Comparison of ENCODE assay signal across 8 mouse cellular contexts in the genomic region with DNA sequence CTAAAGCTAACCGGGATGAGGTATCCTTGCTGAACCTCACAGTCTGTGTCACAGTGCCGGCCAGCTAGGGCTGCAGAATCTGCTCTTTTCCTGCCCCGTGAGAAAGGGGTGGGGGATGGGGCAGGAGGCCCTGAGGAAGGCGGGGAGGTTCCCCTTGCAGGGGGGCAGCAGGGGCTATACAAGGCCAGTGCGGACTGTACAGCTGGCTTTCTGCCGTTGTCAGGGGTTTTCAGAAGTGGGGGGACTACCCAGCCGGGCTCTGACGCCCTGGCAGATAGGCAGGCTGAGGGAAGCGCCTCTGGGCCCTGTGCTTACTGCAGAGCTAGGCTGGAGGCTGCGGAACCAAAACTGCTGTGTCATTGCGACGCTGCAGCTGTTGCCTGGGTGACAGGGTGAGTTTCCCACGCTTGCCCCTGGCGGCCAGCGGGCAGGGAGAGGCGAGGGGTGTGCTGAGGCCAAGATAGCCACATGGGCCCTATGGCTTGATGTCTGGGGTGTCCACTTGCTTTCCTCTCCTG.
DNase-seq lines count a peak whose midpoint lies in the region; ATAC-seq and TF ChIP-seq lines count a peak whose summit lies in the region.

No protein-coding gene starts in this region.

- peak overlapping the region; percentile 26 for H3K4me2 ChIP-seq in lung, embryonic 15.5 days

- H3K4me3 ChIP-seq in MEL (ENCODE audit: control insufficient read depth in 1 of 2, insufficient read depth in 1 of 2, low read depth in 2 of 2, low read length in 2 of 2) = no peak overlapping the region
- no peak overlapping the region for H3K4me3 ChIP-seq in lung, embryonic 15.5 days

- H3K27me3 ChIP-seq in MEL (ENCODE audit: control insufficient read depth in 1 of 2, insufficient read depth in 2 of 2, low read length in 2 of 2) = no peaks in the 10 kb centered on the region
- H3K27me3 ChIP-seq in lung, embryonic 15.5 days = no peaks in the 10 kb centered on the region

- H3K36me3 ChIP-seq in MEL (ENCODE audit: control insufficient read depth in 1 of 2, insufficient read depth in 2 of 2, low read length in 2 of 2) = peaks cover 0 to 7% of the 10 kb centered on the region in 2 experiments; a peak in 2 of 4 replicates
- peaks cover 31% of the 10 kb centered on the region; the same call in 1 of the 2 replicates for H3K36me3 ChIP-seq in lung, embryonic 15.5 days

- peaks cover 2 to 8% of the 10 kb centered on the region in 2 experiments; a peak in 3 of 4 replicates for H3K4me1 ChIP-seq in MEL (ENCODE audit: control insufficient read depth in 1 of 2, insufficient read depth in 2 of 2, low read length in 2 of 2)
- H3K4me1 ChIP-seq in lung, embryonic 15.5 days = peaks cover 54% of the 10 kb centered on the region

- DNase-seq in MEL (ENCODE audit: low read depth, low spot score) = peak; percentile 92
- DNase-seq in cerebellum, adult 9-10 months = peak; percentile 37
- peak; percentile 88 for DNase-seq in layer of hippocampus, adult 9-11 months
- peak; percentile 49 to 58 for DNase-seq in thymus, adult 18-20 months

- peak; percentile 78 for ATAC-seq in frontal cortex, adult (ENCODE audit: low TSS enrichment)
- ATAC-seq in hematopoietic stem cell, adult 5-6 weeks (replicated peaks in 1 of 2; ENCODE audit: insufficient read depth in 1 of 2, low FRiP score in 2 of 2, low TSS enrichment in 1 of 2, low read depth in 1 of 2, poor library complexity in 2 of 2, severe bottlenecking in 2 of 2) = peak; percentile 86 to 92
- ATAC-seq in lung, embryonic 15.5 days (ENCODE audit: borderline replicate concordance, extremely low read depth, low FRiP score, low TSS enrichment) = peak; percentile 63; the same call in 1 of the 2 replicates
- ATAC-seq in neutrophil, adult 5-6 weeks (ENCODE audit: extremely low read depth, insufficient number of reproducible peaks, low FRiP score, poor library complexity, severe bottlenecking) = peak; percentile 81

- no peak for TF ChIP-seq POLR2A in MEL (IDR thresholded peaks at IDR 0.05; ENCODE audit: control insufficient read depth in 1 of 2, insufficient read depth in 1 of 2, low read depth in 1 of 2, low read length in 2 of 2, poor library complexity in 1 of 2)

- no peak for TF ChIP-seq RAD21 in MEL (IDR thresholded peaks at IDR 0.05; ENCODE audit: low read depth, low read length)

- H3K9me3 ChIP-seq in MEL (replicated peaks; ENCODE audit: insufficient read depth, low read length) = no peaks in the 10 kb centered on the region
- no peaks in the 10 kb centered on the region for H3K9me3 ChIP-seq in lung, embryonic 15.5 days

- peak overlapping the region; percentile 22; the same call in 1 of the 2 replicates for H3K9ac ChIP-seq in MEL (ENCODE audit: control insufficient read depth, low read depth, low read length, poor library complexity, severe bottlenecking)
- H3K9ac ChIP-seq in lung, embryonic 15.5 days = no peak overlapping the region; the same call in 1 of the 2 replicates

- no peak overlapping the region for H3K27ac ChIP-seq in MEL (ENCODE audit: control insufficient read depth, low read depth, low read length)
- H3K27ac ChIP-seq in lung, embryonic 15.5 days = peak overlapping the region; percentile 87

- TF ChIP-seq EP300 in MEL (IDR thresholded peaks at IDR 0.05; ENCODE audit: low read depth in 1 of 2, low read length in 2 of 2) = peak; percentile 44 to 62; a peak in 2 of 4 replicates

- no peaks in the 10 kb centered on the region for H3K79me2 ChIP-seq in MEL (ENCODE audit: control insufficient read depth, insufficient read depth, low read length, poor library complexity)

- TF ChIP-seq CTCF in MEL (IDR thresholded peaks at IDR 0.05 in 2 of 3, conservative IDR thresholded peaks at IDR 0.05 in 1 of 3; ENCODE audit: control insufficient read depth in 1 of 3, insufficient read depth in 1 of 3, low read depth in 2 of 3, low read length in 3 of 3, poor library complexity in 1 of 3, severe bottlenecking in 1 of 3) = peak in 2 of 3 experiments; percentile 5 to 6; a peak in 2 of 6 replicates

- 6% methylated on average over 16 of the region's 16 CpGs for WGBS in lung, embryonic 15.5 days

TF ChIP-seq in MEL, 35 proteins besides CTCF, POLR2A, EP300 and RAD21:
- no peak for TF ChIP-seq ZC3H11A (IDR thresholded peaks at IDR 0.05; ENCODE audit: low read depth, low read length)
- TF ChIP-seq GABPA (IDR thresholded peaks at IDR 0.05; ENCODE audit: low read depth, low read length) = peak; percentile 98
- TF ChIP-seq ZNF384 (IDR thresholded peaks at IDR 0.05; ENCODE audit: low read depth, low read length) = no peak
- TF ChIP-seq TBP (IDR thresholded peaks at IDR 0.05; ENCODE audit: low read depth, low read length) = peak; percentile 23; the same call in 1 of the 2 replicates
- TF ChIP-seq BHLHE40 (IDR thresholded peaks at IDR 0.05; ENCODE audit: borderline replicate concordance, low read depth, low read length) = no peak
- TF ChIP-seq SIN3A (IDR thresholded peaks at IDR 0.05; ENCODE audit: low read length) = peak; percentile 98
- peak; percentile 84 for TF ChIP-seq ETS1 (IDR thresholded peaks at IDR 0.05; ENCODE audit: low read depth, low read length)
- peak; percentile 94 for TF ChIP-seq MAFK (IDR thresholded peaks at IDR 0.05; ENCODE audit: borderline replicate concordance, low read depth, low read length)
- peak; percentile 65; the same call in 1 of the 2 replicates for TF ChIP-seq ELF1 (IDR thresholded peaks at IDR 0.05; ENCODE audit: low read depth, low read length)
- no peak for TF ChIP-seq JUND (IDR thresholded peaks at IDR 0.05; ENCODE audit: low read depth, low read length)
- no peak for TF ChIP-seq USF2 (IDR thresholded peaks at IDR 0.05; ENCODE audit: borderline replicate concordance in 1 of 2, insufficient read depth in 1 of 2, low read depth in 1 of 2, low read length in 2 of 2)
- peak; percentile 91 for TF ChIP-seq MXI1 (IDR thresholded peaks at IDR 0.05; ENCODE audit: low read depth, low read length)
- TF ChIP-seq HCFC1 (IDR thresholded peaks at IDR 0.05; ENCODE audit: low read depth, low read length) = peak; percentile 40; the same call in 1 of the 2 replicates
- no peak for TF ChIP-seq GATA1 (IDR thresholded peaks at IDR 0.05; ENCODE audit: low read depth, low read length)
- TF ChIP-seq RCOR1 (IDR thresholded peaks at IDR 0.05; ENCODE audit: low read depth, low read length) = no peak
- peak; percentile 34; the same call in 1 of the 2 replicates for TF ChIP-seq MAX (IDR thresholded peaks at IDR 0.05; ENCODE audit: low read length)
- TF ChIP-seq NRF1 (IDR thresholded peaks at IDR 0.05; ENCODE audit: insufficient read depth, low read depth, low read length, poor library complexity, severe bottlenecking) = 0 out of 2 replicates have a peak, but pooled peaks have one; percentile 13
- TF ChIP-seq MYC (IDR thresholded peaks at IDR 0.05; ENCODE audit: low read depth, low read length) = no peak
- TF ChIP-seq TAL1 (IDR thresholded peaks at IDR 0.05; ENCODE audit: low read length) = peak; percentile 24

Comparison
In these comparisons a context has a peak if more than half of its experiments do, and no peak if none do; other contexts are left out.
1. DNase-seq: peak in every context shown above with its lines; median percentile 92 in MEL; 88 in layer of hippocampus, adult 9-11 months; 54 in thymus, adult 18-20 months; 37 in cerebellum, adult 9-10 months.